ENCODE assay signal across 19 mouse cellular contexts in the genomic region with DNA sequence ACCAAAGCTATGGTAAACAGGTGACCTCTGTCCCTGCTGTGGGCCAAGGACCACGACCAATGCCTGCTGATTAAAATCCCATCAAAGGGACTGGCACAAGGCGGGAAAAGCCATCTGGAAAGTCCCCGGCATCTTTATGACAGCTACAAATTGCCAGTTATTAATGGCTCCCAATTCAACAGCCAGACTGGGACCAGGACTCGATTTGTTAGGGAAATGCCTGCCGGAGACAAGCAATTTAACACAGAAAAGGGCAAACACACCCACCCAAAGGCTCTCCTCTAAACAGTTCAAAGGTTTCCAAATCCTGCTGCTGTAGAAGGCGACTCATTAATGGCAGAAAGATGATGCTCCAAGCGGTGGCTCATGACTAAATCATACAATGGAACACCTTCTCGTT.
"Had no signal": no experiment of that assay in that cellular context is flagged by ENCODE, and none has a peak within 500 bp of the region (broad histone marks: within the 10 kb centered on the region; RNA-seq: fewer than 3 reads in every experiment).

No protein-coding gene starts in this region.

- H3K4me1 ChIP-seq: kidney, embryonic 15.5 days; liver, embryonic 12.5 days; liver, embryonic 15.5 days had no signal

- DNase-seq: kidney, adult 8-10 months; kidney, postnatal 10 days; kidney, postnatal 36 days; layer of hippocampus, postnatal 36 days; liver; lung, adult 2 months; lung, postnatal 14 days; lung, postnatal 4 days; thymus, adult 18-20 months; thymus, postnatal 4 days had no signal

- H3K4me3 ChIP-seq: kidney, embryonic 15.5 days; left cerebral cortex, adult 2 months; limb, embryonic 13.5 days; liver, embryonic 12.5 days; liver, embryonic 15.5 days; midbrain, embryonic 15.5 days; myocyte; neural tube, embryonic 13.5 days had no signal

- H3K27me3 ChIP-seq: liver, embryonic 12.5 days; liver, embryonic 15.5 days; midbrain, embryonic 15.5 days; neural tube, embryonic 13.5 days had no signal

- H3K27ac ChIP-seq: kidney, embryonic 15.5 days; left cerebral cortex, adult 2 months; limb, embryonic 13.5 days; liver, embryonic 12.5 days; liver, embryonic 15.5 days; midbrain, embryonic 15.5 days; neural tube, embryonic 13.5 days had no signal

- H3K4me2 ChIP-seq: kidney, embryonic 15.5 days; limb, embryonic 13.5 days; liver, embryonic 12.5 days; liver, embryonic 15.5 days; midbrain, embryonic 11.5 days; midbrain, embryonic 15.5 days; neural tube, embryonic 13.5 days had no signal

- H3K36me3 ChIP-seq: kidney, embryonic 15.5 days; limb, embryonic 13.5 days; liver, embryonic 12.5 days; liver, embryonic 15.5 days; midbrain, embryonic 15.5 days; neural tube, embryonic 13.5 days had no signal

- H3K9me3 ChIP-seq: kidney, embryonic 15.5 days; limb, embryonic 13.5 days; liver, embryonic 12.5 days; liver, embryonic 15.5 days; midbrain, embryonic 15.5 days; neural tube, embryonic 13.5 days had no signal

- ATAC-seq: liver, embryonic 12.5 days; midbrain, embryonic 15.5 days had no signal

- H3K9ac ChIP-seq: kidney, embryonic 15.5 days; limb, embryonic 13.5 days; liver, embryonic 12.5 days; liver, embryonic 15.5 days; midbrain, embryonic 15.5 days; neural tube, embryonic 13.5 days had no signal
